Mouse (Mus musculus): ENCODE results near the gene Ttc21b. TPM values are rescaled to one million over a fixed set of nuclear protein-coding genes. Genes with fewer than 3 reads are reported as not detected.

The Ttc21b gene
- polyA plus RNA-seq (2012; rRNA removed): 6.3 and 7.0 TPM in 2 replicates

DNA sequence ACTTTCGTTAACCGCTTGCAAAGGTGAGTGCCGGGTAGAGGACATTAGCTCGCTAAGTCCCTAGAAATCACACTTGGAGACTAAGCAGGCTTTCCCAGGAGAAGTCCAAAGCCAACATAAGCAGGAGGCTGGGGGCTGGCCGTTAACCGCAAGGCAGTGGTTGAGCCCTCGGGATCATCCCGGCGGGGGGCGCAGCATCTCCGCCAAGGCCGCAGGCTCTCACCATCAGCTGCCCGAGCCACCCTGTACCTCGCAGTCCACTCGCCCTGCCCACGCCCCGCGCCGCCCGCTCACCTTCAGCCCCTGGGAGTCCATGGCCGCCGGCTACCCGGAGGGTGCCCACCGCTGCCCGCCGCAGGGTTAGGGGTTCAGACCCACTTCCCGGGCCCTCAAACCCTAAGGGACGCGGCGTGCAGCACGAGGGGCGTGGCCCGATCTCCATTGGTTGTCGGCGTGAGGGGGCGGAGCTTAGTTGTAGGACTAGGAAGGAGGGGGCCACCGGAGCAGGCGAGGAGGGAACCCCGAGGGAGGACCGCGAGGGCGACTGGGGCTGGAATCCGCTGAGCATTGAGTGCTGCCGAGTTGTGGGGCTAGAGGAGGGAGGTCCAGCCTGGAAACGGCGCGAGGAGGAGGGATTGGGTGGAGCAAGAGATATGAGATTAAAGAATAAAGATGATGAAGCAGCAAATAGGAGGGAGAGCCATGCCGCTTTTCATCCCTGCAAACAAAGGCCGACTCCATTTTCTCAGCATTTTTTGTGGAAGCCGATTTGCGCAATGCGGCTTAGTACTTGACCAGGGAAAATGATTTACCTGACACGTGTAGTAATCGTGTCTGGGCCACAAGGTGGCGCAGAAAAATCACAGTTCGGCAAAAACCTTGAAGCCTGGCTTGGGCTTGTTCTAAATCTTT lies at the start of gene Ttc21b:
TSS of gene Ttc21b (minus strand) at position 398 of the 912 bp plus-strand sequence.
- H3K36me3 ChIP-seq (ENCODE audit: control insufficient read depth, insufficient read depth, low read length): peaks cover under 1% of the 10 kb centered on the region; the same call in 1 of the 2 replicates
- WGBS: under 1% methylated on average over 55 of the region's 56 CpGs
- no peaks in the 10 kb centered on the region for H3K27me3 ChIP-seq (replicated peaks; ENCODE audit: control insufficient read depth, insufficient read depth, low read length)
- peak within 1 kb of the TSS; percentile 54 for H3K27ac ChIP-seq (ENCODE audit: insufficient read depth, low read depth, low read length)
- H3K4me1 ChIP-seq (ENCODE audit: control insufficient read depth, insufficient read depth, low read length): no peaks in the 10 kb centered on the region
- peak; percentile 98 for DNase-seq
- H3K4me3 ChIP-seq (ENCODE audit: insufficient read depth, low read depth, low read length): peak within 1 kb of the TSS; percentile 88
- TF ChIP-seq POLR2A (IDR thresholded peaks at IDR 0.05; ENCODE audit: low read depth, low read length) (no peak), CTCF (conservative IDR thresholded peaks at IDR 0.05; ENCODE audit: insufficient read depth, insufficient read length, low read depth, low read length) (peak; percentile 77)

DNA sequence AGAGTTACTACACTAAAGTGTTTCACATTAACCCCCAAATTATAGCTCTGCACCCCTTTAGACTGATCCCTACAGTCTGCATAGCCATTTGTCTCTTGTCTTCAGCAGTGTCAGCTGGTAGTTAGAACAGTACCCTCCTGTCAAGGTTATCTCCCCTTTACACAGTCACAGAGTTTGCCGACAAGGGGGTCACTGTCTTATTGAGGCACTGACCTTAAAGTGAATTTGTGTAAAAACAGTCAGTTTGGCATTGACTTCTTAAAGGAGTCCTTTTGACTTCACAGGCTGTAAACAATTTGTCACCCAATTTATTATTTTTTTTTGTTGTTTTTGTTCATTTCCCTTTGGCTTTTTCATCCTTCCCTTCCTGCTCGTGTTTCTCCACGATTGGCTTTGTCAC lies 16.1 kb upstream of the Ttc21b start:
- H3K27ac ChIP-seq (ENCODE audit: insufficient read depth, low read depth, low read length): no peak overlapping the region
- DNase-seq: no peak
- H3K4me3 ChIP-seq (ENCODE audit: insufficient read depth, low read depth, low read length): no peak overlapping the region
- no peak for TF ChIP-seq POLR2A (IDR thresholded peaks at IDR 0.05; ENCODE audit: low read depth, low read length)
- no peak for TF ChIP-seq CTCF (conservative IDR thresholded peaks at IDR 0.05; ENCODE audit: insufficient read depth, insufficient read length, low read depth, low read length)
- H3K27me3 ChIP-seq (replicated peaks; ENCODE audit: control insufficient read depth, insufficient read depth, low read length): no peaks in the 10 kb centered on the region
- 33% methylated on average over 3 of the region's 3 CpGs for WGBS
- H3K4me1 ChIP-seq (ENCODE audit: control insufficient read depth, insufficient read depth, low read length): no peaks in the 10 kb centered on the region
- H3K36me3 ChIP-seq (ENCODE audit: control insufficient read depth, insufficient read depth, low read length): no peaks in the 10 kb centered on the region

DNA sequence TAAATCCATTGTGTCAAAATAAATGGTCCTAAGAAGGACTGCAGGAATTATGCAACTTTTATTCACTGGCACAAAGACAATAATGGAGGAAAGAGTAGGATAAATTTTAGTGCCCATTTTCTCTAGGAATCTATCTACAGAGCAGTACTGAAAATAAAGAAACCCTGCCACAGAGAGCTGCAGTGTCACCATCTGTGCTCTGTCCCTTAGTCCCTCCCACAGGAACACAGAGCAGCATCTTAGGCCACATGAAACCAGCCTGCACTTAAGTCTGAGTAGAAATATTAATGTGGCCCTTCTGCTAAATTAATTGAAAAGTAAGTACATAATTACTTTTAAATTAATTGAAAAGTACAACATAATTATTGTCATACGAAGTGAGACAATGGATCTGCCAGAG lies 12.4 kb downstream of the Ttc21b start:
- no peaks in the 10 kb centered on the region for H3K4me1 ChIP-seq (ENCODE audit: control insufficient read depth, insufficient read depth, low read length)
- H3K36me3 ChIP-seq (ENCODE audit: control insufficient read depth, insufficient read depth, low read length): peaks cover 1% of the 10 kb centered on the region
- WGBS: 91% methylated on average over 1 of the region's 1 CpGs
- no peak for DNase-seq
- no peak overlapping the region for H3K27ac ChIP-seq (ENCODE audit: insufficient read depth, low read depth, low read length)
- no peak for TF ChIP-seq POLR2A (IDR thresholded peaks at IDR 0.05; ENCODE audit: low read depth, low read length)
- no peak for TF ChIP-seq CTCF (conservative IDR thresholded peaks at IDR 0.05; ENCODE audit: insufficient read depth, insufficient read length, low read depth, low read length)
- H3K27me3 ChIP-seq (replicated peaks; ENCODE audit: control insufficient read depth, insufficient read depth, low read length): no peaks in the 10 kb centered on the region
- H3K4me3 ChIP-seq (ENCODE audit: insufficient read depth, low read depth, low read length): no peak overlapping the region

DNA sequence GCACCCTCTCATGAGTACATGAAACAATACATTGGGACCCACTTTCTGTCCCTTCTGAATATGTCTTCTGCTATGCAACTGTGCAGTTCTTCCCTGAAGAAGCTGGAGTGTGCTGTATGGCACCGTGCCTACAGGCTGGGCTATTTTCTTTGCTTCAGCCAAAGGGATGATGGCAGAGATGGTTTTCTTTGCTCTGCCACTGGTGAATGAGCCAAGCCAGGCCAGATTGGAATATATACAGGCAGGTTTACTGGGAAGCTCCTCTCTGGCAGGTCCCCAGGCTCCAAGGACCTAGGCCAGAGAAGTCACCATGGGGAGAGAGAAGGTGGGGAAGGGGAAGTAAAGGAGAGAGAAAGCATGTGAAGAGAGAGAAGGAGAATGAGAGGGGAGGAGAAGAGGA lies 16.1 kb downstream of the Ttc21b start:
- no peak overlapping the region for H3K27ac ChIP-seq (ENCODE audit: insufficient read depth, low read depth, low read length)
- H3K4me1 ChIP-seq (ENCODE audit: control insufficient read depth, insufficient read depth, low read length): no peaks in the 10 kb centered on the region
- peaks cover 1% of the 10 kb centered on the region for H3K36me3 ChIP-seq (ENCODE audit: control insufficient read depth, insufficient read depth, low read length)
- H3K4me3 ChIP-seq (ENCODE audit: insufficient read depth, low read depth, low read length): no peak overlapping the region
- no peak for TF ChIP-seq CTCF (conservative IDR thresholded peaks at IDR 0.05; ENCODE audit: insufficient read depth, insufficient read length, low read depth, low read length)
- TF ChIP-seq POLR2A (IDR thresholded peaks at IDR 0.05; ENCODE audit: low read depth, low read length): no peak
- 85% methylated on average over 1 of the region's 1 CpGs for WGBS
- DNase-seq: no peak
- no peaks in the 10 kb centered on the region for H3K27me3 ChIP-seq (replicated peaks; ENCODE audit: control insufficient read depth, insufficient read depth, low read length)

DNA sequence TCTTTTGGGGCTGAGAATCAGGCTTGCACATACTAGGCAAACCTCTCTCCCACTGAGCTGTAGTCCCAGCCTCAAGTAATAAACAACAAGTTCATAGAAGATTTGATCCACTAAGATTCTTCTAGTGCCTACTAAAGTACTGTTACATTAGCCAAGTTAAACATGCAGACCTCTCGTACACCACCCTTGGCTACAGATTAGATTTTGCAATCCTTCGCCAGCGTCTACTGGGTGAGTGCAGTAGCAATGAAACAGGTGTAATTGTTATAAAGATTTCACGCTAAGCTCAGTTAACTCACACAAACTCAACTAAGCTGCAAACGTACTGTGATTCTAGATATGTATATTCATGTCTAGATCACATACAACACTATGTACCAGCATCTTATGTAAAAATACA lies 17.5 kb downstream of the Ttc21b start:
- TF ChIP-seq CTCF (conservative IDR thresholded peaks at IDR 0.05; ENCODE audit: insufficient read depth, insufficient read length, low read depth, low read length) (no peak), POLR2A (IDR thresholded peaks at IDR 0.05; ENCODE audit: low read depth, low read length) (no peak)
- H3K4me1 ChIP-seq (ENCODE audit: control insufficient read depth, insufficient read depth, low read length): no peaks in the 10 kb centered on the region
- DNase-seq: no peak
- H3K36me3 ChIP-seq (ENCODE audit: control insufficient read depth, insufficient read depth, low read length): peaks cover 1% of the 10 kb centered on the region
- H3K27ac ChIP-seq (ENCODE audit: insufficient read depth, low read depth, low read length): no peak overlapping the region
- 93% methylated on average over 5 of the region's 5 CpGs for WGBS
- no peak overlapping the region for H3K4me3 ChIP-seq (ENCODE audit: insufficient read depth, low read depth, low read length)
- no peaks in the 10 kb centered on the region for H3K27me3 ChIP-seq (replicated peaks; ENCODE audit: control insufficient read depth, insufficient read depth, low read length)

DNA sequence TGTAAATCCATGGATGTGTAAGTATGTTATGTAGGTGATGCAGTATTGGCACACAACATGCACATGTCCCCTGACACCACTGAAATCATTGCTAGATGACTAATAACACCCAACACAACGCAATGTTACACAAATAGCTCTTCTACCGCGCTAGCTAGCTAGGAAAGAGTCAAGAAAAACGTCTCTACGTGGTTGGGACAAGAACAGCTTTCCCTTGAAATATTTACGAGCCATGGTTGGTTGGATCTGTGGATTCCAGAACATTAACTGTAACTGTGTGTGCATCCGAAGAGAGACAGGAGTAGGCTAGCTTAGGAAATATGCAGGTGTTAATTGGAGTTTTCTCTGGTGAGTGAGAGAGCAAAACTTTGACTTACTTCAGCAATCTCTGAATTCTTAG lies 35.5 kb downstream of the Ttc21b start:
- Histone ChIP-seq H3K27ac (ENCODE audit: insufficient read depth, low read depth, low read length) (no peak overlapping the region), H3K4me1 (ENCODE audit: control insufficient read depth, insufficient read depth, low read length) (no peaks in the 10 kb centered on the region), H3K4me3 (ENCODE audit: insufficient read depth, low read depth, low read length) (no peak overlapping the region), H3K27me3 (replicated peaks; ENCODE audit: control insufficient read depth, insufficient read depth, low read length) (no peaks in the 10 kb centered on the region), H3K36me3 (ENCODE audit: control insufficient read depth, insufficient read depth, low read length) (0 out of 2 replicates have a peak, but pooled peaks cover 2% of the 10 kb centered on the region)
- WGBS: 60% methylated on average over 7 of the region's 7 CpGs
- no peak for TF ChIP-seq CTCF (conservative IDR thresholded peaks at IDR 0.05; ENCODE audit: insufficient read depth, insufficient read length, low read depth, low read length)
- no peak for TF ChIP-seq POLR2A (IDR thresholded peaks at IDR 0.05; ENCODE audit: low read depth, low read length)
- DNase-seq: no peak

DNA sequence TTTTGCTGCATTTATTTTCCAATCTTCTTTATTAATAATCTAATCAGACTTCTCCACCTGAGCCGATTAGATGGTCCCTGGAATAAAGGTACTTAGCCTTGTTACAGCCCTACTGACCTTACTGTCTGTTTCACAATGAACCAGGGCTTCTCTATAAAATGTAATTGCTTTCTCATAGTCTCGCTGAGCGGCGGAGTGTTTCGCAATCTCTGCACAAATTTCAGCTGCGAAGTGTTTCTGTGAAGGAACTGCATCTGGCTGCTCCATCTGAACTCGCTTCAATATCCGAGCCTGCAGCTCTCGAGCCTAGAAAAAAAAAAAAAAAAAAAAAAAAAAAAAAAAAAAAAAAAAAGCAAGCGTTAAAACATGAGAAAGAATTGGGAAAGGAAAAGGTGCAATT lies 46.5 kb downstream of the Ttc21b start:
- no peak for TF ChIP-seq CTCF (conservative IDR thresholded peaks at IDR 0.05; ENCODE audit: insufficient read depth, insufficient read length, low read depth, low read length)
- TF ChIP-seq POLR2A (IDR thresholded peaks at IDR 0.05; ENCODE audit: low read depth, low read length): no peak
- WGBS: 82% methylated on average over 10 of the region's 10 CpGs
- Histone ChIP-seq H3K27ac (ENCODE audit: insufficient read depth, low read depth, low read length) (no peak overlapping the region), H3K4me3 (ENCODE audit: insufficient read depth, low read depth, low read length) (no peak overlapping the region), H3K4me1 (ENCODE audit: control insufficient read depth, insufficient read depth, low read length) (no peaks in the 10 kb centered on the region), H3K27me3 (replicated peaks; ENCODE audit: control insufficient read depth, insufficient read depth, low read length) (no peaks in the 10 kb centered on the region), H3K36me3 (ENCODE audit: control insufficient read depth, insufficient read depth, low read length) (no peaks in the 10 kb centered on the region)
- no peak for DNase-seq
